Mouse (Mus musculus): ENCODE results near the gene Myh1. TPM values are rescaled to one million over a fixed set of nuclear protein-coding genes. Genes with fewer than 3 reads are reported as not detected.

The Myh1 gene
- polyA plus RNA-seq, 1 experiment = 12.8 TPM

Other genes starting within 250 kb of the Myh1 start
- not detected in 2 replicates for gene Tmem238l, start 243.4 kb upstream of the Myh1 start, polyA plus RNA-seq (2012; ENCODE audit: insufficient read depth, insufficient read length, missing spikeins)
- 7.6 and 7.8 TPM in 2 replicates for gene Tmem220, start 174.9 kb upstream of the Myh1 start, polyA plus RNA-seq (2012; ENCODE audit: insufficient read depth, insufficient read length, missing spikeins)
- 17.9 and 26.9 TPM in 2 replicates for gene Adprm, start 147.5 kb upstream of the Myh1 start, polyA plus RNA-seq (2012; ENCODE audit: insufficient read depth, insufficient read length, missing spikeins)
- gene Sco1, start 147.4 kb upstream of the Myh1 start, polyA plus RNA-seq (2012; ENCODE audit: insufficient read depth, insufficient read length, missing spikeins) = 26.2 and 32.8 TPM in 2 replicates
- gene Myh3, start 121.8 kb upstream of the Myh1 start, polyA plus RNA-seq (2012; ENCODE audit: insufficient read depth, insufficient read length, missing spikeins) = not detected in 2 replicates
- 4.3 and 7.1 TPM in 2 replicates for gene Myh2, start 29.0 kb upstream of the Myh1 start, polyA plus RNA-seq (2012; ENCODE audit: insufficient read depth, insufficient read length, missing spikeins)
- gene Myh4, start 38.0 kb downstream of the Myh1 start, polyA plus RNA-seq (2012; ENCODE audit: insufficient read depth, insufficient read length, missing spikeins) = 88.4 and 247 TPM in 2 replicates
- 0.16 TPM in 1 of 2 replicates, not detected in the other for gene Myh8, start 77.1 kb downstream of the Myh1 start, polyA plus RNA-seq (2012; ENCODE audit: insufficient read depth, insufficient read length, missing spikeins)
- not detected in 2 replicates for gene Myh13, start 121.6 kb downstream of the Myh1 start, polyA plus RNA-seq (2012; ENCODE audit: insufficient read depth, insufficient read length, missing spikeins)